Mouse (Mus musculus) E14TG2a.4 (cell line): ENCODE data around the gene Plekhs1.
"Not testable (repeated sequence)": the region's sequence is repeated elsewhere in the genome, so short reads cannot be mapped to it uniquely, and the experiment has no call there.

ENCODE experiments used
- CTCF ChIP-seq: conservative IDR thresholded peaks from 2 replicates; pipeline ENCODE4 v1.5.1; 2014; ENCODE audit warnings: low read length
- NANOG ChIP-seq: IDR thresholded peaks from 2 replicates; pipeline ENCODE4 v1.6.1; 2014; ENCODE audit warnings: borderline replicate concordance, low read length, mixed read lengths
- POU5F1 ChIP-seq: IDR thresholded peaks from 2 replicates; pipeline ENCODE4 v1.6.1; 2014; ENCODE audit warnings: low read length, borderline replicate concordance

- not testable (repeated sequence) for TF ChIP-seq CTCF, POU5F1, NANOG
These were observed 52.1 kb downstream of the Plekhs1 start for GRCm38 (mm10) chr19:56513527-56513926.
